Mouse (Mus musculus) kidney, embryonic 14.5 days (tissue): ENCODE measurements at regions not wholly inside any gene's neighbourhood (a gene's known extent, or its start where the extent isn't known, plus 50 kb on each side); places are given as distances from the start of the nearest gene placed in this dataset.

ENCODE experiments used
- ATAC-seq: fragments of 200-750 bp; cut with Nextera tagmentation; 2 replicates; pipeline ENCODE4 v1.8.0; 2017; ENCODE audit warnings: moderate number of reproducible peaks, mild to moderate bottlenecking, moderate TSS enrichment, moderate library complexity; ENCODE audit not compliant: low FRiP score, low TSS enrichment
- H3K27ac ChIP-seq: fragments of 300-500 bp; sonication (generic); 2 replicates; pipeline ENCODE4 v1.5.1; 2014; ENCODE audit warnings: low read depth, mild to moderate bottlenecking, low read length, moderate library complexity, mixed read lengths
- H3K27me3 ChIP-seq: fragments of 300-500 bp; sonication (generic); 2 replicates; pipeline ENCODE4 v1.6.1; 2014; ENCODE audit warnings: mild to moderate bottlenecking, low read length; ENCODE audit not compliant: control insufficient read depth, insufficient read depth
- H3K36me3 ChIP-seq: fragments of 300-500 bp; sonication (generic); 2 replicates; pipeline ENCODE4 v1.6.1; 2014; ENCODE audit warnings: low read length, mixed read lengths; ENCODE audit not compliant: control insufficient read depth, insufficient read depth
- H3K4me1 ChIP-seq: fragments of 300-500 bp; sonication (generic); 2 replicates; pipeline ENCODE4 v1.6.1; 2014; ENCODE audit warnings: low read length, mixed read lengths; ENCODE audit not compliant: control insufficient read depth, insufficient read depth
- H3K4me2 ChIP-seq: fragments of 300-500 bp; sonication (generic); replicated peaks from 2 replicates; pipeline ENCODE4 v1.6.1; 2014; ENCODE audit warnings: low read depth, mild to moderate bottlenecking, low read length
- H3K4me3 ChIP-seq: fragments of 300-500 bp; sonication (generic); 2 replicates; pipeline ENCODE4 v1.5.1; 2014; ENCODE audit warnings: mild to moderate bottlenecking, low read length
- H3K9ac ChIP-seq: fragments of 300-500 bp; sonication (generic); 2 replicates; pipeline ENCODE4 v1.6.1; 2014; ENCODE audit warnings: low read depth, mild to moderate bottlenecking, low read length, moderate library complexity
- H3K9me3 ChIP-seq: fragments of 300-500 bp; sonication (generic); 2 replicates; pipeline ENCODE4 v1.6.1; 2016; ENCODE audit warnings: low read length; ENCODE audit not compliant: control insufficient read depth
- WGBS: fragments of 180-500 bp; shearing (Covaris S2); extraction: QIAGEN DNeasy Blood & Tissue Kit; methylation state at CpG from one replicate; pipeline ENCODE4 v1.1.7; 2014; 5-methylcytosine and 5-hydroxymethylcytosine counted together

DNA sequence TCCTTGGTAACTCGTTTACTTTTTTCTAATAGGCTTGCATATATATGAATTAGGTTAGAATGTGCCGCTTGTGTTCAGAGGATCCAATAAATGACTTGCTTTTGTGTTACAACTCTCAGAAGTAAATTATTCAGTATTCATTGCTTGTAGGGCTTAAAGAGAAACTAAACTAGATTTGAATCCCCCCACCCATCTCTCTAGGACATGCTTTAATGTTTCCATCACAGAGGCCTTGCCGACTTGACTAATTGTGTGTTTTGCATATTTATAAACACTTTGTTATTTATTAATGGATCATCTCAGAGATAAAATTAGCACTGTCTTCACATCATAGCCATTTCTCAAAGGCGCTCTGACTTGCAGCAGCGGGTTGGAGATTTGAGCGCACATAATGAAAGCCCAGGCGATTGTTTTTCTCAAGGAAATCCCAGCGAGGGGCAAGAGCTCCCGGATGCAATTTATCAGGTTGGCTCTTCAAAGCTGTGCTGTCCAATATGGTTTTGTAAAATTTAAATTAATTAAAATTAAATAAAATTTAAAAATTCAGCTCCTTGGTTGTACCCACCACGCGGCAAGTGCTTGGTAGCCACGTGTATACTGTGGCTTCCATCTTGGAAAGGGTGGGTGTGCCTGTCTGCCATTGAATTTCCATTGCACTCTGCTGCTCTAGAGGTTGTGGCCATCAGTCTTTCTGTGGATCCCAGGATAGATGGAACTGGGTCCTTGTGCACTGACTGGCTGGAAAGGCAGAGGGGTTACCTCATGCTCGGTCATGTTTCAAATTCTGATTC is 132.0 kb downstream of the St8sia2 start:
- H3K27ac ChIP-seq, result no peak overlapping the region
- WGBS, result 94% methylated on average over 13 of the region's 13 CpGs
- no peaks in the 10 kb centered on the region for H3K4me1 ChIP-seq
- no peak for ATAC-seq
- no peak overlapping the region for H3K9ac ChIP-seq
- no peak overlapping the region for H3K4me2 ChIP-seq
- H3K36me3 ChIP-seq, result no peaks in the 10 kb centered on the region
- no peak overlapping the region for H3K4me3 ChIP-seq
- H3K27me3 ChIP-seq, result no peaks in the 10 kb centered on the region
- H3K9me3 ChIP-seq, result no peaks in the 10 kb centered on the region

- no peak for ATAC-seq
- H3K36me3 ChIP-seq, result no peaks in the 10 kb centered on the region
- H3K27me3 ChIP-seq, result no peaks in the 10 kb centered on the region
- H3K4me2 ChIP-seq, result no peak overlapping the region
- no peak overlapping the region for H3K27ac ChIP-seq
- no peak overlapping the region for H3K4me3 ChIP-seq
- WGBS, result 42% methylated on average over 7 of the region's 7 CpGs
- no peak overlapping the region for H3K9ac ChIP-seq
- H3K9me3 ChIP-seq, result no peaks in the 10 kb centered on the region
- H3K4me1 ChIP-seq, result no peaks in the 10 kb centered on the region
Measured at GRCm38 (mm10) chr7:73886152-73886551, 127.3 kb downstream of the St8sia2 start.
